Comparison of ENCODE assay signal across 13 mouse cellular contexts in genomic region chr8:110809831-110810230, GRCm38 (mm10). TPM values are rescaled to one million over a fixed set of nuclear protein-coding genes. Genes with fewer than 3 reads are reported as not detected.
A peak's percentile ranks its signal among the peaks of the same experiment; 100 is the strongest.
DNase-seq lines count a peak whose midpoint lies in the region; ATAC-seq and TF ChIP-seq lines count a peak whose summit lies in the region.
"Had no signal": no experiment of that assay in that cellular context is flagged by ENCODE, and none has a peak within 500 bp of the region (broad histone marks: within the 10 kb centered on the region; RNA-seq: fewer than 3 reads in every experiment).

No protein-coding gene starts in this region.

- TF ChIP-seq CTCF in midbrain, postnatal 0 days (IDR thresholded peaks at IDR 0.05) = no peak
- TF ChIP-seq CTCF in heart, postnatal 0 days (IDR thresholded peaks at IDR 0.05; ENCODE audit: low read depth) = no peak
- no peak for TF ChIP-seq CTCF in cerebellum, adult 2 months (IDR thresholded peaks at IDR 0.05; ENCODE audit: borderline replicate concordance, insufficient read depth, low read depth, low read length)

- no peak for TF ChIP-seq EP300 in heart, postnatal 0 days (IDR thresholded peaks at IDR 0.05; ENCODE audit: low read depth)

- no peaks in the 10 kb centered on the region for H3K9me3 ChIP-seq in midbrain, embryonic 11.5 days (ENCODE audit: control insufficient read depth, low read length)
- no peaks in the 10 kb centered on the region for H3K9me3 ChIP-seq in midbrain, postnatal 0 days (ENCODE audit: low read length)
- no peaks in the 10 kb centered on the region for H3K9me3 ChIP-seq in heart, postnatal 0 days (replicated peaks; ENCODE audit: control insufficient read depth, low read length)
- H3K9me3 ChIP-seq: lung, embryonic 15.5 days had no signal

- H3K27ac ChIP-seq in midbrain, embryonic 11.5 days (ENCODE audit: low read depth, low read length) = no peak overlapping the region
- no peak overlapping the region for H3K27ac ChIP-seq in midbrain, postnatal 0 days (ENCODE audit: low read depth, low read length)
- H3K27ac ChIP-seq in heart, postnatal 0 days (ENCODE audit: low read depth) = peak overlapping the region; percentile 18; the same call in 1 of the 2 replicates
- no peak overlapping the region for H3K27ac ChIP-seq in cerebellum, adult 2 months (ENCODE audit: insufficient read depth, low read length)

- no peaks in the 10 kb centered on the region for H3K27me3 ChIP-seq in midbrain, embryonic 11.5 days (ENCODE audit: control insufficient read depth, insufficient read depth, low read length)
- H3K27me3 ChIP-seq in midbrain, postnatal 0 days (ENCODE audit: insufficient read depth, low read length) = no peaks in the 10 kb centered on the region
- no peaks in the 10 kb centered on the region for H3K27me3 ChIP-seq in heart, postnatal 0 days (ENCODE audit: control insufficient read depth, insufficient read depth, low read length)
- no peaks in the 10 kb centered on the region for H3K27me3 ChIP-seq in myocyte (ENCODE audit: control insufficient read depth, insufficient read depth, insufficient read length)
- H3K27me3 ChIP-seq in cerebellum, adult 2 months (ENCODE audit: control insufficient read depth, insufficient read depth, low read length) = no peaks in the 10 kb centered on the region
- H3K27me3 ChIP-seq: lung, embryonic 15.5 days had no signal

- H3K79me2 ChIP-seq in myocyte (ENCODE audit: control insufficient read depth, insufficient read depth) = no peaks in the 10 kb centered on the region

- TF ChIP-seq POLR2A in myocyte (IDR thresholded peaks at IDR 0.05; ENCODE audit: insufficient read length, low read depth) = no peak
- TF ChIP-seq POLR2A in cerebellum, adult 2 months (IDR thresholded peaks at IDR 0.05; ENCODE audit: borderline replicate concordance, insufficient read depth, low read length) = no peak

- no peak overlapping the region for H3K9ac ChIP-seq in midbrain, embryonic 11.5 days (ENCODE audit: low read length)
- H3K9ac ChIP-seq in midbrain, postnatal 0 days (replicated peaks; ENCODE audit: low read length, poor library complexity, severe bottlenecking) = no peak overlapping the region
- H3K9ac ChIP-seq in heart, postnatal 0 days (replicated peaks; ENCODE audit: low read depth, low read length) = no peak overlapping the region
- H3K9ac ChIP-seq: lung, embryonic 15.5 days had no signal

- H3K36me3 ChIP-seq in midbrain, embryonic 11.5 days (ENCODE audit: control insufficient read depth, insufficient read depth, low read length) = peaks cover 41% of the 10 kb centered on the region
- peaks cover 55% of the 10 kb centered on the region for H3K36me3 ChIP-seq in midbrain, postnatal 0 days (ENCODE audit: insufficient read depth, low read length)
- peaks cover 57% of the 10 kb centered on the region for H3K36me3 ChIP-seq in heart, postnatal 0 days (replicated peaks; ENCODE audit: control insufficient read depth, insufficient read depth, low read length)
- peaks cover 54% of the 10 kb centered on the region for H3K36me3 ChIP-seq in myocyte (ENCODE audit: control insufficient read depth, insufficient read depth)

- peak; percentile 39 to 45 for DNase-seq in heart, adult 9 months (ENCODE audit: low spot score in 2 of 2)
- no peak for DNase-seq in heart, postnatal 25 days (ENCODE audit: low spot score)
- DNase-seq in midbrain, embryonic 11.5 days (ENCODE audit: low spot score, missing footprints) = peak; percentile 85
- no peak for DNase-seq in midbrain, postnatal 0 days (ENCODE audit: low spot score)
- DNase-seq in heart, postnatal 0 days (ENCODE audit: low spot score) = no peak
- DNase-seq in gastrocnemius, adult 8-10 months (ENCODE audit: low spot score in 2 of 2) = no peak
- DNase-seq in cerebellum, adult 2 months = no peak
- DNase-seq: cerebellum, adult 9-10 months; right cerebral cortex, adult 18-20 months had no signal

- WGBS in midbrain, embryonic 11.5 days = 72% methylated on average over 2 of the region's 2 CpGs
- 59% methylated on average over 2 of the region's 2 CpGs for whole genome bisulfite sequencing in midbrain, postnatal 0 days
- WGBS in heart, postnatal 0 days = 20% methylated on average over 2 of the region's 2 CpGs
- WGBS in cerebellum, adult 2 months = 29% methylated on average over 2 of the region's 2 CpGs

- intact Hi-C loops in heart, postnatal 25 days (cut with DNase I) = loop anchor here (10.0 kb wide), 1 partner anchor 165 kb away; no protein-coding TSS in a partner anchor

- H3K4me3 ChIP-seq in midbrain, embryonic 11.5 days (ENCODE audit: low read depth, low read length) = no peak overlapping the region
- no peak overlapping the region for H3K4me3 ChIP-seq in midbrain, postnatal 0 days (ENCODE audit: low read depth, low read length)
- H3K4me3 ChIP-seq in heart, postnatal 0 days (ENCODE audit: low read depth, low read length) = no peak overlapping the region
- no peak overlapping the region for H3K4me3 ChIP-seq in myocyte
- H3K4me3 ChIP-seq in cerebellum, adult 2 months (replicated peaks; ENCODE audit: insufficient read depth, low read depth, low read length) = no peak overlapping the region
- H3K4me3 ChIP-seq: erythroblast, embryonic 14.5 days; lung, embryonic 15.5 days had no signal

- no peak overlapping the region for H3ac ChIP-seq in myocyte (ENCODE audit: control insufficient read depth, insufficient read length)

- H3K4me2 ChIP-seq in midbrain, embryonic 11.5 days = no peak overlapping the region
- H3K4me2 ChIP-seq in midbrain, postnatal 0 days (ENCODE audit: low read depth, low read length, poor library complexity, severe bottlenecking) = no peak overlapping the region
- no peak overlapping the region for H3K4me2 ChIP-seq in heart, postnatal 0 days (ENCODE audit: low read depth, low read length)
- H3K4me2 ChIP-seq in myocyte (ENCODE audit: low read depth) = no peak overlapping the region
- H3K4me2 ChIP-seq: lung, embryonic 15.5 days had no signal

- no peak for ATAC-seq in midbrain, embryonic 11.5 days (ENCODE audit: low FRiP score)
- no peak for ATAC-seq in midbrain, postnatal 0 days (ENCODE audit: low FRiP score)
- ATAC-seq in heart, postnatal 0 days (ENCODE audit: insufficient read depth, low read depth) = no peak
- ATAC-seq: intestine, postnatal 0 days had no signal

- no peaks in the 10 kb centered on the region for H3K4me1 ChIP-seq in midbrain, embryonic 11.5 days (ENCODE audit: control insufficient read depth, insufficient read depth, low read length)
- H3K4me1 ChIP-seq in midbrain, postnatal 0 days (ENCODE audit: insufficient read depth, low read length) = no peaks in the 10 kb centered on the region
- H3K4me1 ChIP-seq in heart, postnatal 0 days (ENCODE audit: control insufficient read depth, insufficient read depth) = no peaks in the 10 kb centered on the region
- no peaks in the 10 kb centered on the region for H3K4me1 ChIP-seq in cerebellum, adult 2 months (ENCODE audit: control insufficient read depth, insufficient read depth, low read length)

TF ChIP-seq in myocyte, 11 proteins besides CTCF, POLR2A, EP300 and RAD21:
- TF ChIP-seq TCF12 (IDR thresholded peaks at IDR 0.05; ENCODE audit: insufficient read depth, poor library complexity, severe bottlenecking) (no peak), USF1 (IDR thresholded peaks at IDR 0.05; ENCODE audit: low read depth) (peak; percentile 53), SRF (IDR thresholded peaks at IDR 0.05; ENCODE audit: control insufficient read depth, insufficient read length, low read depth) (no peak), MAX (IDR thresholded peaks at IDR 0.05; ENCODE audit: low read depth) (no peak)
TF ChIP-seq in myocyte: peak in this region for 1.

RNA-seq across cellular contexts. Expression of gene Il34, which starts 4.1 kb away (rescaled TPM):
- total RNA-seq in heart, postnatal 25 days (2021) = 1 to 10 TPM; 7.2 TPM
- 0.38 and 0.81 TPM in 2 replicates for polyA plus RNA-seq in midbrain, embryonic 11.5 days (2014; fragmentation: Nextera tagmentation; extraction: Ambion mirVana)
- 5.4 and 5.8 TPM in 2 replicates for total RNA-seq in midbrain, postnatal 0 days (2014; rRNA removed)
- 9.1 and 11.3 TPM in 2 replicates for polyA plus RNA-seq in midbrain, postnatal 0 days (2015; fragmentation: Nextera tagmentation; extraction: Ambion mirVana)
- total RNA-seq in heart, postnatal 0 days (2014; rRNA removed; ENCODE audit: low replicate concordance) = 3.2 and 3.9 TPM in 2 replicates
- polyA plus RNA-seq in heart, postnatal 0 days (2015; fragmentation: Nextera tagmentation; extraction: Ambion mirVana) = 1.1 and 1.4 TPM in 2 replicates
- polyA plus RNA-seq in myocyte (2012; fragmentation: generic; extraction: Trizol) = 13.4 TPM
- total RNA-seq in gastrocnemius, adult 8-10 months (2022) = 1 to 10 TPM; 1.6 to 5.5 (median 4.3) TPM
- polyA plus RNA-seq in cerebellum, adult 2 months (2012; rRNA removed) = 15.8 and 21.1 TPM in 2 replicates
- polyA plus RNA-seq: erythroblast, embryonic 14.5 days had no signal

RNA-seq across cellular contexts. Expression of gene Cog4, which starts 36.6 kb away (rescaled TPM):
- total RNA-seq in heart, postnatal 25 days (2021) = 10 to 100 TPM; 69.6 to 73.7 TPM
- polyA plus RNA-seq in midbrain, embryonic 11.5 days (2014; fragmentation: Nextera tagmentation; extraction: Ambion mirVana) = 65.3 and 70.0 TPM in 2 replicates
- total RNA-seq in midbrain, postnatal 0 days (2014; rRNA removed) = 45.8 and 50.9 TPM in 2 replicates
- 51.0 and 53.9 TPM in 2 replicates for polyA plus RNA-seq in midbrain, postnatal 0 days (2015; fragmentation: Nextera tagmentation; extraction: Ambion mirVana)
- 47.2 and 66.3 TPM in 2 replicates for total RNA-seq in heart, postnatal 0 days (2014; rRNA removed; ENCODE audit: low replicate concordance)
- 54.2 and 55.8 TPM in 2 replicates for polyA plus RNA-seq in heart, postnatal 0 days (2015; fragmentation: Nextera tagmentation; extraction: Ambion mirVana)
- 71.6 TPM for polyA plus RNA-seq in myocyte (2012; fragmentation: generic; extraction: Trizol)
- total RNA-seq in gastrocnemius, adult 8-10 months (2022) = 10 to 100 TPM; 61.0 to 68.2 (median 64.3) TPM
- 56.5 and 60.2 TPM in 2 replicates for polyA plus RNA-seq in cerebellum, adult 2 months (2012; rRNA removed)

RNA-seq across cellular contexts. Expression of gene Sf3b3, which starts 36.8 kb away (rescaled TPM):
- 10 to 100 TPM; 39.7 to 42.4 TPM for total RNA-seq in heart, postnatal 25 days (2021)
- 203 and 205 TPM in 2 replicates for polyA plus RNA-seq in midbrain, embryonic 11.5 days (2014; fragmentation: Nextera tagmentation; extraction: Ambion mirVana)
- 82.9 and 93.2 TPM in 2 replicates for total RNA-seq in midbrain, postnatal 0 days (2014; rRNA removed)
- 59.8 and 65.0 TPM in 2 replicates for polyA plus RNA-seq in midbrain, postnatal 0 days (2015; fragmentation: Nextera tagmentation; extraction: Ambion mirVana)
- 47.3 and 68.3 TPM in 2 replicates for total RNA-seq in heart, postnatal 0 days (2014; rRNA removed; ENCODE audit: low replicate concordance)
- polyA plus RNA-seq in heart, postnatal 0 days (2015; fragmentation: Nextera tagmentation; extraction: Ambion mirVana) = 32.5 and 32.9 TPM in 2 replicates
- polyA plus RNA-seq in myocyte (2012; fragmentation: generic; extraction: Trizol) = 47.7 TPM
- 10 to 100 TPM; 14.1 to 19.3 (median 14.3) TPM for total RNA-seq in gastrocnemius, adult 8-10 months (2022)
- polyA plus RNA-seq in cerebellum, adult 2 months (2012; rRNA removed) = 44.5 and 49.9 TPM in 2 replicates

Comparison
In these comparisons a context has a peak if more than half of its experiments do, and no peak if none do; other contexts are left out.
1. DNase-seq: peak in heart, adult 9 months (2 of 2) and midbrain, embryonic 11.5 days (single experiment); none in heart, postnatal 25 days (single experiment), midbrain, postnatal 0 days (single experiment), heart, postnatal 0 days (single experiment), gastrocnemius, adult 8-10 months (0 of 2) and cerebellum, adult 2 months (0 of 2).